Mouse (Mus musculus) megakaryocyte progenitor cell, adult 5-6 weeks (primary cell): ENCODE results near the gene Klc4. TPM values are rescaled to one million over a fixed set of nuclear protein-coding genes. Genes with fewer than 3 reads are reported as not detected.

Experiments
- ATAC-seq: replicated peaks from 2 replicates; pipeline ENCODE4 v1.8.0; 2016; ENCODE audit warnings: mild to moderate bottlenecking, moderate TSS enrichment, inconsistent platforms; ENCODE audit not compliant: poor library complexity
- total RNA-seq, 2 experiments: library from RNA; stranded (forward) in 1 of 2; stranded (reverse) in 1 of 2; fragments of 157-497, 149-512 nt in 1 of 2; fragments of 200-1000 nt in 1 of 2; gene quantifications; 2 replicates each; pipeline versions ENCODE4 v1.2.3 to v1.2.4; 2015 to 2017

Klc4 gene
- total RNA-seq, 2 experiments from 2014 or later, result 2.9 to 9.5 TPM

GRCm38 (mm10) chr17:46656054-46656453 is 10.2 kb upstream of the Klc4 start:
- ATAC-seq, result no peak

- no peak for ATAC-seq
Observed at GRCm38 (mm10) chr17:46651755-46652547, 6.1 kb upstream of the Klc4 start.

- no peak for ATAC-seq
Observed at GRCm38 (mm10) chr17:46651292-46651691, 5.5 kb upstream of the Klc4 start.

GRCm38 (mm10) chr17:46650232-46651031 is 4.6 kb upstream of the Klc4 start, which contains the start of gene Cul7:
Cul7 (plus strand) TSS chr17:46650337.
- peak; percentile 75 for ATAC-seq

GRCm38 (mm10) chr17:46649811-46650210 is 4.0 kb upstream of the Klc4 start:
- no peak for ATAC-seq

GRCm38 (mm10) chr17:46648436-46648835 is 2.6 kb upstream of the Klc4 start:
- no peak for ATAC-seq

- no peak for ATAC-seq
Observed at GRCm38 (mm10) chr17:46647279-46647678, 1.5 kb upstream of the Klc4 start.

- peak; percentile 14 for ATAC-seq
Observed at GRCm38 (mm10) chr17:46646322-46646662, 470 bp upstream of the Klc4 start.

GRCm38 (mm10) chr17:46644916-46645475 is 826 bp downstream of the Klc4 start:
- no peak for ATAC-seq

GRCm38 (mm10) chr17:46644152-46644805 is 1.5 kb downstream of the Klc4 start:
- ATAC-seq, result no peak

- ATAC-seq, result no peak
Observed at GRCm38 (mm10) chr17:46642060-46642459, 3.8 kb downstream of the Klc4 start.

- ATAC-seq, result peak; percentile 67
Observed at GRCm38 (mm10) chr17:46639929-46640328, 5.9 kb downstream of the Klc4 start.

- peak; percentile 76 for ATAC-seq
Observed at GRCm38 (mm10) chr17:46636831-46637523, 8.8 kb downstream of the Klc4 start.

GRCm38 (mm10) chr17:46629685-46630441 is 16.0 kb downstream of the Klc4 start:
- peak; percentile 30; the same call in 1 of the 2 replicates for ATAC-seq

- ATAC-seq, result peak; percentile 32
Observed at GRCm38 (mm10) chr17:46628791-46629684, 16.8 kb downstream of the Klc4 start, which contains the start of gene Ptk7. Ptk7 (minus strand) TSS chr17:46629504.

GRCm38 (mm10) chr17:46628471-46628790 is 17.4 kb downstream of the Klc4 start:
- ATAC-seq, result no peak

GRCm38 (mm10) chr17:46627409-46627808 is 18.4 kb downstream of the Klc4 start:
- ATAC-seq, result no peak

- ATAC-seq, result 0 out of 2 replicates have a peak, but pooled peaks have one; percentile 1
Observed at GRCm38 (mm10) chr17:46624598-46624997, 21.2 kb downstream of the Klc4 start.
